Mouse (Mus musculus): ENCODE data around the gene Pex11g.

DNA sequence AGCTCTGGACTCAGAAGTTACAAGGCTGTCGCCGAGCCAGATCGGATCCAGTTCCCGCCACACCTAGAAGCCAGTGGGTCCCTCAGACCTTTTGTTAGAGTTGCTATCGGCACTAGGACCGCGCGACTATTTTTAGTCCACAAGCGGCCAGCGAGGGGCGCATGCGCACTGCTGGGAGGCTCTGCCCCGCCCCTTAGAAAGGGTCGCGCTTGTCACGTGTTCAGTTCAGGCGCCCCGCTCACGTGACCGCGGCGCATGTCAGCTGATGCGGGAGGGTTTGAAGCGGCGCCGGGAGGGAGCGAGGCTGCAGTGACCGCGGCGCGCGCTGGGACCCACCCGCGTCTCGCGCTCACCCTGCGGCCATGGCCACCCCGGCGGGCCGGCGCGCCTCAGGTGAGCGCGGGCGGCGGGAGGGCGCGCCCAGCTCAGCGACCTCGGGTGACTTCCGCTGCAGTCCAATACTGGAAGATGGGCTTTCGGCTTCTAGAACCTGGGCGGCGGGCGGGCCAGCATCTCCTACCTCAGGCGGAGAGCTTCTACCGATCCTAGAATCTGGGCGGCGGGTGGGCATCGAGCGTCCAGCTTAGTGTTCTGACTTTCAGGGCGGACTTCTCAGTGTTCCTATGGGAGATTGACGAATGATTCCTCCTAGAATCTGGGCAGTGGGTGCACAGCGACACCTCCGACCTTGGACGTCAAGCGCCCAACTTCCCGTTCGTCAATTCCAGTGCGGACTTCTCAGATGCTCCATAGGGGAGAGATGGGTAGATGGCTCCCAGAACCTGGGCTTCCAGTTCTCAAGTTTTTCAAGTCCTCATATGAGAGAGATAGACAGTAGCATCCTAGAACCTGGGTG lies 33.0 kb upstream of the Pex11g start, which contains the start of gene Mcoln1:
- TF ChIP-seq CTCF (IDR thresholded peaks at IDR 0.05; ENCODE audit: insufficient read depth, low read depth, low read length) (no peak), POLR2A (IDR thresholded peaks at IDR 0.05; ENCODE audit: insufficient read depth, low read depth, low read length) (peak; percentile 93)
